10 mouse cellular contexts compared by ENCODE assay signal in the genomic region with DNA sequence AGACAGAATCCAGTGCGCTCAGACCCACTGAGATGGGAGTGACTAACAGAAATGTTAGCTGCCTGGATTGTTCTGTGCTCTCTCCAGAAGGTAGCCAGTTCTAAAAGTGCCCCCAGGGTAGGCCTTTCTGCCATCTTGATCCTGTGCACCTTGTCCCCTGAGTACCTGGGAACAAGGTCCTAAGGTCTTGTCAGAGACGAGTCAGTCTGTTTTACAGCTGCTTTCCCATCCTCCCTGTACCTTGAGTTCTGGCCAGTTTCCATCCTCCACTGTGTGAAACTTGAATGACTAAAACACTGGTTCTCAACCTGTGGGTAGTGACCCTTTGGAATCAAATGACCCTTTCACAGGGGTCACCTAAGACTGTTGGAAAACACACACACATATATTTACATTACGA.
"Had no signal": no experiment of that assay in that cellular context is flagged by ENCODE, and none has a peak within 500 bp of the region (broad histone marks: within the 10 kb centered on the region; RNA-seq: fewer than 3 reads in every experiment).

No protein-coding gene starts in this region.

- ATAC-seq: hindbrain, embryonic 16.5 days; inflammation-experienced regulatory T-cells, adult 6 months; lung, postnatal 0 days had no signal

- H3K4me2 ChIP-seq: neural tube, embryonic 12.5 days had no signal

- H3K9ac ChIP-seq: liver, embryonic 14.5 days; neural tube, embryonic 12.5 days had no signal

- DNase-seq: lung, adult 2 months; midbrain, embryonic 14.5 days; spleen, adult 18-20 months; thymus, adult 18-20 months; thymus, postnatal 14 days had no signal

- H3K27ac ChIP-seq: liver, embryonic 14.5 days; neural tube, embryonic 12.5 days had no signal

- H3K4me3 ChIP-seq: neural tube, embryonic 12.5 days had no signal

- H3K9me3 ChIP-seq: neural tube, embryonic 12.5 days had no signal

- H3K36me3 ChIP-seq: neural tube, embryonic 12.5 days had no signal
